Mouse (Mus musculus): ENCODE measurements around the gene Paqr7.

Paqr7 gene

GRCm38 (mm10) chr4:134496595-134497210, at the start of gene Paqr7:
TSS of gene Paqr7 (plus strand) at chr4:134496697.
- DNase-seq (ENCODE audit: low read depth, low spot score), result no peak

DNA sequence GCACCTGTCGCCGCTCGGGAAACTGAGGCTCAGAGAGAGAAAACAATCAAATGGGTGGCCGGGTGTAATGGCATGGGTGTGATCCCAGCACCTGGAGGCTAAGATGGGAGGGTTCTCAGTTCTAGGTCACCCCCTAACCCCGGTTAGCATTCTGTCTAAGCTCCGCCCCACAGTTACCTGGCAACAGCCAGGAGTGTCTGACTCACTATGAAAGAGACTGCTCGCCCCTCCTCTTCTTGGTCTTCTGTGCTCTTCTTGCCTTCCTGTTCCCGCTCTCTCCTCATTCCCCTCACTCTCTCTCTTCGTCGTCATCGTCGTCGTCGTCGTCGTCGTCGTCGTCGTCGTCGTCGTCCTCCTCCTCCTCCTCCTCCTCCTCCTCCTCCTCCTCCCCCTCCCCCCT, 48.5 kb upstream of the Paqr7 start:
- no peak for DNase-seq (ENCODE audit: low read depth, low spot score)

- DNase-seq (ENCODE audit: low read depth, low spot score), result no peak
Observed at GRCm38 (mm10) chr4:134449595-134450391, 46.7 kb upstream of the Paqr7 start.

GRCm38 (mm10) chr4:134450392-134451195, 45.9 kb upstream of the Paqr7 start:
- DNase-seq (ENCODE audit: low read depth, low spot score), result no peak

DNA sequence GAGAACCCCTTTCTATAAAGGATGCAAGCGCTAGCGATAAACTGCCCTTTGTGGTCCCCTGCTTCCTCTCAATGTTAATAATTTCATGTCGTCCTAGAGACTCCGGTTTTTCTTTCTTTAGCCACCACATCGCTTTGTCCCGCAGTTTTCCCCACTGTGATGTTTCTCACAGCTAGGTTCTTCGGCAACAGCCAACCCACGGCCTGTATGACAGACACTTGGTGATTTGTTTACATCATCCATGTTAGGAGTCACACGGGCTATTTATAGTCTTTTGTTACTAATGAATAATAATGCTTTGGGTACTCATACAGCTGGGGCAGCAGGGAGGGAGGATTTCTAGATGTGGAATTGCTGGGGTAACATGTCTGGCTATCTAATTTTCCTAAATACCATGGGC, 45.0 kb upstream of the Paqr7 start:
- DNase-seq (ENCODE audit: low read depth, low spot score), result no peak

GRCm38 (mm10) chr4:134453619-134454400, 42.7 kb upstream of the Paqr7 start:
- no peak for DNase-seq (ENCODE audit: low read depth, low spot score)

GRCm38 (mm10) chr4:134455310-134455709, 41.2 kb upstream of the Paqr7 start:
- DNase-seq (ENCODE audit: low read depth, low spot score), result no peak

GRCm38 (mm10) chr4:134457130-134457825, 39.2 kb upstream of the Paqr7 start:
- no peak for DNase-seq (ENCODE audit: low read depth, low spot score)

DNA sequence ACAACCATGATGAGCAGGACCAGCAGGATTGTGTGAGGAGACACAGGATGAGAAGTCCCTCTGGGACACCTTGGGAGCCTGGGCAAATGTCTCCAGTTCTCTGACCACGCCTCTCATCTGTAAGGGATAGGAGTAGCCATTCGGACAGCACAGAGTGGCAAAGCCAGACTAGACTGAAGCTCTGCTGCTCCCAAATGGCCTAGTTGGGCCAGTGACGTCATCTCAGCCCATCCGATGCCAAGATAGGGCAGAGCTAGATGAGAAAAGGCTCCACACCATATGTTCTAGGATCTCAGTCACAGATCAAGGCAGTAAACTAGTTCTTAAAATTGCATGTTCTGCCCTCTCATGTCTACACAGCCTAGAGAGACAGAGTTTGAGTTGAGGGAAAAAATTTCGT, 37.6 kb upstream of the Paqr7 start:
- DNase-seq (ENCODE audit: low read depth, low spot score), result no peak

GRCm38 (mm10) chr4:134460277-134460676, 36.2 kb upstream of the Paqr7 start:
- no peak for DNase-seq (ENCODE audit: low read depth, low spot score)

GRCm38 (mm10) chr4:134461252-134461651, 35.2 kb upstream of the Paqr7 start:
- no peak for DNase-seq (ENCODE audit: low read depth, low spot score)

- no peak for DNase-seq (ENCODE audit: low read depth, low spot score)
Observed at GRCm38 (mm10) chr4:134465789-134466188, 30.7 kb upstream of the Paqr7 start.

- no peak for DNase-seq (ENCODE audit: low read depth, low spot score)
Observed at GRCm38 (mm10) chr4:134466381-134467262, 29.9 kb upstream of the Paqr7 start.

- DNase-seq (ENCODE audit: low read depth, low spot score), result no peak
Observed at GRCm38 (mm10) chr4:134467435-134468214, 28.9 kb upstream of the Paqr7 start.

- peak; percentile 87 for DNase-seq (ENCODE audit: low read depth, low spot score)
Observed at GRCm38 (mm10) chr4:134468215-134468575, 28.3 kb upstream of the Paqr7 start, which contains the start of gene Stmn1. TSS of gene Stmn1 (plus strand) at chr4:134468320.

- peak; percentile 86 for DNase-seq (ENCODE audit: low read depth, low spot score)
Observed at GRCm38 (mm10) chr4:134468578-134469266, 27.8 kb upstream of the Paqr7 start.

- no peak for DNase-seq (ENCODE audit: low read depth, low spot score)
Observed at GRCm38 (mm10) chr4:134469341-134469796, 27.1 kb upstream of the Paqr7 start.

- DNase-seq (ENCODE audit: low read depth, low spot score), result no peak
Observed at GRCm38 (mm10) chr4:134469985-134470384, 26.5 kb upstream of the Paqr7 start.

All from retina, postnatal 7 days (tissue).